Mouse (Mus musculus) G1E (cell line): ENCODE results near the gene Col25a1.

ENCODE experiments used
- CTCF ChIP-seq: IDR thresholded peaks from 2 replicates; pipeline ENCODE4 v1.5.1; 2012; ENCODE audit warnings: low read depth, low read length, inconsistent platforms, mixed read lengths
- GATA1 ChIP-seq: IDR thresholded peaks from 2 replicates; pipeline ENCODE4 v1.6.1; 2012; ENCODE audit warnings: borderline replicate concordance, low read length, inconsistent platforms, mixed read lengths
- GATA2 ChIP-seq: IDR thresholded peaks from 2 replicates; pipeline ENCODE4 v1.6.1; 2012; ENCODE audit warnings: low read depth, low read length, inconsistent platforms, borderline replicate concordance
- TAL1 ChIP-seq: conservative IDR thresholded peaks from 2 replicates; pipeline ENCODE4 v1.6.1; 2012; ENCODE audit warnings: low read depth, low read length, inconsistent platforms, mixed read lengths

- TF ChIP-seq CTCF (no peak), GATA1 (no peak), TAL1 (no peak), GATA2 (no peak)
Measured at GRCm38 (mm10) chr3:130465371-130465770, 334.1 kb downstream of the Col25a1 start.
